Mouse (Mus musculus): ENCODE data around the gene Mettl9.

DNA sequence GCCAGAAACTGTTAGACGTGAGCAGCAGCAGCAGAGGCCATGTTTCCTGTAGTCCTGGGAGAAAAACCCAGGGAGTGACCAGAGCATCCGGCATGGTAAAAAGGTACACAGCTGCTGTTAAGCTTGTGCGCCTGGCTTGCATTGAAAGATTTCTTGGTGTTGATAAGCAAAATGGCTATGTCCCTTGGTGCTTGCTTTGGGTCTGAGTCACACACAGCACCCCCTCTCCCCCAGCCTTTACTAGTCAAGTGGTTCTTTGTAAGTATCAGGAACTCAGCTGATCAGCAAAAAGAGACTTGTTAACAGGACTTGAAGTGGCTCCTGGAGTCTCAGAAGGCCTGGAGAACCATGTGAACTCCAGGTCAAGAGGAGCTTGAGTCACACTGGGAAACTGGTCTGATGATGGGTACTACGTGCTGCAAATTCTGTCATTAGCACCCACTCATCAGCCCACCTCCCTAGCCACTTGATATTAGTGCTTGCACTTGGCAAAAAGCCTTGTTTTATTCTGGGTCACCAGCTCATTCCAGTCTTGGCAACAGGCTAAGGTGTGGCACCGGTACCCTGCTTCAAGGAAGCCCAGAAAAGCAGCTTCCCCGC, 40.7 kb downstream of the Mettl9 start:
- no peak for TF ChIP-seq GATA1 (IDR thresholded peaks at IDR 0.05; ENCODE audit: low read length)
- no peak for TF ChIP-seq TAL1 (IDR thresholded peaks at IDR 0.05; ENCODE audit: low read length)
